Mouse (Mus musculus) layer of hippocampus, adult 9-11 months (tissue): ENCODE measurements around the gene Spint2.
A peak's percentile ranks its signal among the peaks of the same experiment; 100 is the strongest.

Source experiments
- DNase-seq: peaks from one replicate; pipeline ENCODE4 v3.0.0; 2022

Spint2 gene

GRCm38 (mm10) chr7:29281201-29282073 lies at the start of gene Spint2:
Spint2 (minus strand) TSS chr7:29281912.
- DNase-seq: no peak

- DNase-seq: no peak
These were observed 47.3 kb upstream of the Spint2 start for GRCm38 (mm10) chr7:29328984-29329383.

GRCm38 (mm10) chr7:29327087-29327486 lies 45.4 kb upstream of the Spint2 start:
- no peak for DNase-seq

GRCm38 (mm10) chr7:29319337-29320307 lies 37.9 kb upstream of the Spint2 start:
- DNase-seq: no peak

- no peak for DNase-seq
These were observed 36.6 kb upstream of the Spint2 start for GRCm38 (mm10) chr7:29318115-29318911.

- DNase-seq: no peak
These were observed 35.8 kb upstream of the Spint2 start for GRCm38 (mm10) chr7:29317558-29317957.

GRCm38 (mm10) chr7:29316976-29317375 lies 35.3 kb upstream of the Spint2 start:
- DNase-seq: peak; percentile 77

- DNase-seq: no peak
These were observed 34.5 kb upstream of the Spint2 start for GRCm38 (mm10) chr7:29316137-29316734.

GRCm38 (mm10) chr7:29314844-29315628 lies 33.3 kb upstream of the Spint2 start:
- peak; percentile 90 for DNase-seq

GRCm38 (mm10) chr7:29313572-29314261 lies 32.0 kb upstream of the Spint2 start:
- no peak for DNase-seq

- DNase-seq: peak; percentile 76
These were observed 31.3 kb upstream of the Spint2 start for GRCm38 (mm10) chr7:29313051-29313450.

- DNase-seq: no peak
These were observed 28.0 kb upstream of the Spint2 start for GRCm38 (mm10) chr7:29309749-29310148.

- DNase-seq: no peak
These were observed 27.6 kb upstream of the Spint2 start for GRCm38 (mm10) chr7:29309221-29309721.

GRCm38 (mm10) chr7:29307350-29308104 lies 25.8 kb upstream of the Spint2 start:
- peak; percentile 94 for DNase-seq

GRCm38 (mm10) chr7:29306619-29307018 lies 24.9 kb upstream of the Spint2 start:
- no peak for DNase-seq

- no peak for DNase-seq
These were observed 24.4 kb upstream of the Spint2 start for GRCm38 (mm10) chr7:29306108-29306507.

- DNase-seq: no peak
These were observed 23.7 kb upstream of the Spint2 start for GRCm38 (mm10) chr7:29305263-29305988.

- no peak for DNase-seq
These were observed 23.0 kb upstream of the Spint2 start for GRCm38 (mm10) chr7:29304463-29305262.
